Mouse (Mus musculus) bone marrow, adult 2 months (tissue): Measurements from ENCODE around the gene Prkca. TPM values are rescaled to one million over a fixed set of nuclear protein-coding genes. Genes with fewer than 3 reads are reported as not detected.

ENCODE experiments used
- H3K27ac ChIP-seq: fragments of 200-500 bp; 2 replicates; pipeline ENCODE4 v1.5.1; 2012; ENCODE audit warnings: low read depth, mild to moderate bottlenecking, control low read depth, inconsistent platforms, low read length; ENCODE audit not compliant: control insufficient read depth, poor library complexity, insufficient read depth
- H3K4me1 ChIP-seq: fragments of 200-500 bp; 2 replicates; pipeline ENCODE4 v1.6.1; 2011; ENCODE audit warnings: low read length; ENCODE audit not compliant: control insufficient read depth, insufficient read depth
- H3K4me3 ChIP-seq: fragments of 200-500 bp; replicated peaks from 2 replicates; pipeline ENCODE3; 2011; ENCODE audit warnings: mild to moderate bottlenecking, low read depth, low read length, control low read depth; ENCODE audit not compliant: control insufficient read depth
- CTCF ChIP-seq: fragments of 200-500 bp; IDR thresholded peaks from 2 replicates; pipeline ENCODE4 v1.5.1; 2011; ENCODE audit warnings: low read length, control low read depth; ENCODE audit not compliant: control insufficient read depth, insufficient read depth
- POLR2A ChIP-seq: fragments of 200-500 bp; IDR thresholded peaks from 2 replicates; pipeline ENCODE4 v1.6.1; 2011; ENCODE audit warnings: low read depth, mild to moderate bottlenecking, control low read depth, low read length, borderline replicate concordance; ENCODE audit not compliant: control insufficient read depth
- WGBS: fragments of 180-500 bp; shearing (Covaris S2); methylation state at CpG from one replicate; pipeline ENCODE4 v1.1.7; 2018; 5-methylcytosine and 5-hydroxymethylcytosine counted together
- polyA plus RNA-seq: library from polyadenylated mRNA; stranded (reverse); fragments of >200 nt; gene quantifications from 2 replicates; pipeline ENCODE4 v1.2.4, GENCODE M21; 2011; ENCODE audit warnings: low replicate concordance; ENCODE audit not compliant: missing spikeins, insufficient read depth, insufficient read length

Prkca gene
- polyA plus RNA-seq, 1 experiment: 33.8 TPM

DNA sequence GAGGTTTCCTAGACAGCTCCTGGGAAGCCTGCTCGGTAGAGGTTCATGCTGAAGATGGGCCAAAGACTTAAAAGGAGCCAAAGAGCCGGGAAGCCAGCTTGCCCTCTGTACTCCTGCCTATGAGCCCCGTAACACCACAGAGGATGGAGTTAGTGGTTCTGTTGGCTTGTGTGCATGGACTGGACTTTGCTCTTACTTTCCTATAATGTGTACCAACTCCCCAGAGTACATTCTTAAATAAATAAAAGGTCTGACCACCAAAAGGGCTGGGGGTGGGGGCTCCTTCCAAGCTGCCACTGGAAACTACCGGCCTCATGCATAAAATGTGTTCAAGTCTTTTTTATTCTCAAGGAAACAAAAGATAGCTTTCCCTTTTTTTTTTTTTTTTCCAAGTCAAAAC is 377.5 kb downstream of the Prkca start:
- Histone ChIP-seq H3K4me3 (no peak overlapping the region), H3K4me1 (no peaks in the 10 kb centered on the region)

DNA sequence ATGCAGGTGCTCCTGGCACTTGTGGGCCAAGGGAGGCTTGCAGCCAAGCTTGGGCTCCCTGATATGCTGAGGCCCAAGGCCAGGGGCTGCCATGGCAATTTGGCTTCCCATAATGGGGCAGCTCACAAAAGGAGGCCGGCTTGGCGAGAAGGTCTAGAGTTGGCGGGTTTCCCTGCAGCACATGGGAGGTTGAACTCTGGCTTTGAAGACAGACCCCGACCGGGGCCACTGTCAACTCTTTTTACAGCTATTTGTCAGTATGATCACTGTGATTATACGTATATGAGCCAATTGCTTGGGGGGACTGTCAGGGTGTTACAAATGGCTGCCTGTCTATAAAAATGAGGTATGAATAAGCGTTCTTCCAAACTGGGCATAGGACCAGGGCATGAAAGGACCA is 378.3 kb downstream of the Prkca start:
- TF ChIP-seq POLR2A (no peak), CTCF (no peak)
- Histone ChIP-seq H3K4me1 (no peaks in the 10 kb centered on the region), H3K27ac (no peak overlapping the region), H3K4me3 (no peak overlapping the region)
- 86% methylated on average over 7 of the region's 7 CpGs for WGBS

More for the DNA sequence above, 377.5 kb downstream of the Prkca start:
- TF ChIP-seq POLR2A: no peak
- TF ChIP-seq CTCF: no peak
- WGBS: 79% methylated on average over 4 of the region's 4 CpGs
- no peak overlapping the region for H3K27ac ChIP-seq

DNA sequence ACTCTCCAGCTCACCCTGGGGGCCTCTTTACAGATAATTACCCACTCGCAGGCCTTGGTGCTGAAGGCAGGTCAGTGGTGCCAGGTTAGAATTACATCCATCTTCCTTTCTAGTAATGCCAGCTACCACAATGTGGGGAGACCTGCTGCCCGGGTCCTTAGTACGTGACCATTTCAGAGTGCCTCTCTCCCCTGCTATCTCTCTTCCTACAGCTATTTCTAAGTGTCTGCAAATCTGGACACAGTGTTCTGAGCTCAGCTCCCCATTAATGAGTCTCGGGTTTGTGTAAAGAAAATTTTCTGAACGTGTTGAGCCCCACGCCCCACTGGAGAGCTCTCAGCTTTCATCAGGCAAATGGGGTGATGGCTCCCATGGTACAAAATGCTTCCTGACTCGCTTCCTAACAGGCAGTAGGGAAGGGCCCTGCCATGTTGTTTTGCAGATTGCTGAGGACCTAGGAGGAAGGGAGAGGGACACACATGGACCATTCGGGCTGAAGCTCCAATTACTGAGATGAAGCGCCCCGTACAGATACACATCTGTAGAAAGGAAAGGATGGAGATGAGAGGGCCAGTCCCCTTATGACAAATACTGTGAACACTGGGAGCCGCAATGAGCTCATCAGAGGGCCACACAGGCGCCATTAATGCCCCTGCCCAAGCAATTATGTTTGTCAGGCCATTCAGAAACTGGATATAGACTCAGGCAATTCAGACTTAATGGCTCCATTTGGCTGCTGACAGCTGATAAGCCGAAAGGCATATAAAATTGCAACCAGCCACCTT is 386.0 kb downstream of the Prkca start:
- TF ChIP-seq POLR2A (no peak), CTCF (no peak)
- Histone ChIP-seq H3K4me1 (no peaks in the 10 kb centered on the region), H3K4me3 (no peak overlapping the region), H3K27ac (no peak overlapping the region)
- 82% methylated on average over 13 of the region's 13 CpGs for WGBS

DNA sequence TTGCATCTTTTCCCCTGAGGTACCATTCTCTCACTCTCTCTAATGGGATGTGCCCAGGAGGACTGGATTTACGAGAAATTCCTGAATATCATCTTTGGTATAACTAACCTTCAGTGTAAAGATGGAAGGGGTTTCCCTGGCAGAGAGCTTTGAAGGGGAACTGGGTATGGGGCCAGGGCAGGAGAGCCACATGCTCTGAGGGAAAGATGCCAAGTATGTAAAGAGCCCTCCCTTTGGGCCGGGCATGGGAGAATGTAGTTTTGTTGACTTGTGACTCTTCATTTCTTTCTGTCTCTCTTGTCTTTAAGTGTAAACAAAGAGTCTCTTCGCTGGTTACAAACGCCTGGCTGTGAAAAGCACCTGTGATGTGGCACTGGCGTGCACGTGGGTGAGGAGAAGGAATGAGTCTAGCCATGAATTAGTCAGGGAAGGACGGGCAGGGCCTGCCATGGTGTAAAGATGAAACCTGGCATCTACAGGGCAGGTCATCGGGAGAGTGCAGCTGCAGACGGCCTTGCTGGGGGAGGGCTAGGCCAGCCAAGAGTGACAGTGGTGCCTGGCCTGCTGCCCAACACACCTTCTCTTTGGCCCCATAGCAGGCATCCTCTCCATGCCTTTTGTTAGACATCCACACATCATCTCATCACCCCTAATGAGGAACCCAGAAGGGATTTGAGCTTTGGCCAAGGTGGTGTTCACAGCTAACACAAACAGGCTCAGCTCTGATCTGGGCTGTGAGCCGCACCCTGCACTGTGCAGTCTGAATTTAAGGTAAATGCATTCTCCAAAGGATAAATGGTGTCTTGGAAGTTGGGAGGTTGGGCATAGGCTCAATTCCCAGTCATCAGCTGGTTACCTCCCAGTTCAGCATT is 388.3 kb downstream of the Prkca start:
- Histone ChIP-seq H3K4me1 (no peaks in the 10 kb centered on the region), H3K27ac (no peak overlapping the region), H3K4me3 (no peak overlapping the region)
- TF ChIP-seq CTCF (no peak), POLR2A (no peak)
- WGBS: 86% methylated on average over 10 of the region's 10 CpGs

DNA sequence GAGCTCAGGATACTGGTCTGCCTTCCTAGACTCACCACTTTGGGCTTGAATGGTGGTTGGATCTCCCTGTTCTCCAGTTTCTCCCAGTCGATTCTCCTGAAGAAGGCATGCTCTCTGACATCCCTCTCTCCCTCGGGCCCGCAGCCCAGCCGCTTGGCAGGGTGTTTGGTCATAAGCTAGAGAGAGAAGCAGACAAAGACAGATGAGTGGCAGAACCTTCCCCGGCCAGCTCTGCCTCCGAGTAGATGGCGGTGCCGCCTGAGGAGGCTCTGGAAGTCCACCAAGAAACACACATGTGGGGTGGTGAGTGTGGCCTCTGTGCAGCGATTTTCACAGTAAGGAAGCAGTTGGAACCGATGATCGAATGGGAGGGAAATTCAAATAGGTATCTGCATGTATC is 392.3 kb downstream of the Prkca start:
- TF ChIP-seq POLR2A (no peak), CTCF (no peak)
- no peaks in the 10 kb centered on the region for H3K4me1 ChIP-seq
- H3K27ac ChIP-seq: no peak overlapping the region
- 86% methylated on average over 11 of the region's 11 CpGs for WGBS
- H3K4me3 ChIP-seq: no peak overlapping the region

DNA sequence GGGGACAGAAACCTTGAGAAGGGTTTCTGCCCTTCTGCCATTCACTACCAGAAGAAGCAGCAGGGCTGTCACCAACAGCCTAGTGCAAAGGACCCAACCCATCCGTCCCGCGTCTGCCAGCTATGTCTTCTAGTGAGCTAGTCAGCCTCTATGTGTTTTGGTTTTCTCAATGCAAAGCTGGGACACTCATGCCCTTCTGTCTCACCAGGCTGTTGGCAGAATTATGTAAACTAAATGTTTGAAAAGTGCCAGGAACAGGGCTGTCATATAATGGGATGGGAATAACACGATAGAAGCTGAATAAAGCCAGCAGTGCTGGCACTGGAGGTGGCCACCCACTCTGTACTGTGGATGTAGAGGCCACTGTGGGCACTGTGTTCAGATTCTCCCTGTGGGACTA is 393.1 kb downstream of the Prkca start:
- Histone ChIP-seq H3K4me3 (no peak overlapping the region), H3K27ac (no peak overlapping the region), H3K4me1 (no peaks in the 10 kb centered on the region)
- WGBS: 93% methylated on average over 4 of the region's 4 CpGs
- TF ChIP-seq POLR2A: no peak
- no peak for TF ChIP-seq CTCF

DNA sequence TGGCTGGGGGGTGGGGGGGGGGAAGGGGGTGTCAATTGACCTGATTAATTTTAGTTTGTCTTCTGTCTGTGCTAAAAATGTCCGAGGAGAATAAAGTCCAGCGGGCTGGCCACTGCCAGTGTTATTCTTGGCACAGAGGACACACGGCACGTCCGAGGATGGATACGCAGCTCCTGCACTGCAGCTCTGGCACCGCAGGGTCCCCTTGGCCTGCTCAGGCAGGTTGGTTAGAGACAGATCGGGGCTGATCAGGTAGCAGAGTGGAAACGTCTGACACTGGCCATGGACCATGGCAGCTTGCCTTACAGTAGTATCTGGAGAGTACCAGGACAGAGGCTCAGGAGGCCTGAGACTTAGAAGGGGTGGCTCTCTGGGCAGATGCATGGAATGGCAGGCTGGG is 393.5 kb downstream of the Prkca start:
- TF ChIP-seq POLR2A (no peak), CTCF (no peak)
- no peaks in the 10 kb centered on the region for H3K4me1 ChIP-seq
- H3K4me3 ChIP-seq: no peak overlapping the region
- 85% methylated on average over 9 of the region's 9 CpGs for WGBS
- no peak overlapping the region for H3K27ac ChIP-seq

DNA sequence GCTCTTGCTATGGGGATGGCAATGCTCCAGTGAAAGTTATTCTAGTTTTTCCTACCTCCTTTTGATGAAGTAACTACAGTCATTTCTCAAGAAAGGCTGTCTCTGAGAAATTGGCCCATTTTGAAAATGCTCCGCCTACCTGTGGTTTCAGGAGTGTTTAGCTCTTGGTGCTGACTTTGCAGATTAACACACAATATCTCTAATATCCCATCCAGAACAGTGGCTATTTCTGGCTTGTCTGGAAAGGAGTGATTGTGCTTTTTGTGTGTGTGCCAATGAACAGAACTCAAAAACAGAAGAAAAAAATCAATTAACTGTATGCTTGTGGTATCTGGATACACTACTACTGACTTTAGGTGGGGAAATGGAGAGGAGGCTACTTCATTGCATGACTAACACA is 395.8 kb downstream of the Prkca start:
- Histone ChIP-seq H3K4me3 (no peak overlapping the region), H3K27ac (no peak overlapping the region), H3K4me1 (no peaks in the 10 kb centered on the region)
- 56% methylated on average over 1 of the region's 1 CpGs for WGBS
- TF ChIP-seq POLR2A: no peak
- TF ChIP-seq CTCF: no peak

DNA sequence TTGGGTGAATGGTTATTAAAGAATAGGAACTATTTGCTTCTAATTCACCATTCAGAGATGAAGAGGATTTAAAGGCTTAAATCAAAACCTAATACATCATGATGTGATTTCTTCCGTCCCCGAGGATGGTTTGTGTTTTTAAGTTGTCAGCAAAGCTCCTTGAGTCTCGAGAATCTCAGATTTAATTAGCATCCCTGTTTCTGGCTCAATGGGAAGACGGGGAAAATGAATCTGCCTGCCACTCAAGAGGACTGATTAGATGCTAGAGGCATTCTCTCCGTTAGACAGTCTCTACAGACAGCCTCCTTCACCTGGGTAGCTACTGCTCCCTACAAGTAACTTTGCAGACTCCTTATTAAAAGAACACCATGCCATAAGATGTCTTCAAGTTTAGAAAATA is 396.9 kb downstream of the Prkca start:
- TF ChIP-seq CTCF (no peak), POLR2A (no peak)
- 79% methylated on average over 5 of the region's 5 CpGs for WGBS
- no peak overlapping the region for H3K4me3 ChIP-seq
- no peak overlapping the region for H3K27ac ChIP-seq
- no peaks in the 10 kb centered on the region for H3K4me1 ChIP-seq
